ENCODE assay signal across 8 mouse cellular contexts in the genomic region with DNA sequence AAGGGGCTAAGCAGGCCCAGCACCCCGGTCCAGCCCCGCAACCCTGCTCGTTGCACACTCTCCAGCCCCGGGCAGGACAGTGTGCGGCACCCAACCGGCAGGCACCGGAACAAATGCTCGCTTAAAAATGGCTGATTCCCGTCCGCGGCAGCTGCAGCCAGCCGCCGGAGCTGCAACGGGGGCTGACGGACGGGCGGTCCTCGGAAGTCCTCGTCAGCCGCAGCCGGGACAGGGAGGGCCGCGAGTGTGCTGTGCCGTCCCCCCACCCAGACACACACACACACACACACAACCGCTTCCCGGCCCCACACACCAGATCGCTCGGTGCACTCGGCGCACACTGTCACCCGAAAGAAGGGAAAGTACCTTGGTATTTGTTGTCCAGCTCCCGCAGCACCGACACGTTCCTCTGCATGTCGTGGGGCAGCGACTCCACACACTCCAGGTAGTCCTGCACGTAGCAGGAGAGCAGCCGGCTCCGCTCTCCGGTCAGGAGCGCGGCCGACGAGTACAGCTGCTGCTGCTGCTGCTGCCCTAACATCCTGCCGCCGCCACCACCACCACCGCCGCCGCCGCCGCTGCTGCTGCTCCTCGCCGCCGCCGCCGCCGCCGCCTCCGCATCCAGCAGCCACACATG. TPM values are rescaled to one million over a fixed set of nuclear protein-coding genes. Genes with fewer than 3 reads are reported as not detected.
DNase-seq lines count a peak whose midpoint lies in the region; ATAC-seq lines count a peak whose summit lies in the region.

No protein-coding gene starts in this region.

- peak overlapping the region; percentile 90 for H3K27ac ChIP-seq in neural tube, embryonic 11.5 days (ENCODE audit: low read depth, low read length)
- H3K27ac ChIP-seq in forebrain, embryonic 12.5 days = peak overlapping the region; percentile 93
- H3K27ac ChIP-seq in liver, embryonic 12.5 days = peak overlapping the region; percentile 91
- H3K27ac ChIP-seq in stomach, embryonic 16.5 days (ENCODE audit: low read length) = peak overlapping the region; percentile 90

- peak overlapping the region; percentile 74 for H3K4me3 ChIP-seq in neural tube, embryonic 11.5 days (ENCODE audit: low read depth, low read length)
- peak overlapping the region; percentile 91 for H3K4me3 ChIP-seq in forebrain, embryonic 12.5 days (replicated peaks)
- H3K4me3 ChIP-seq in liver, embryonic 12.5 days = peak overlapping the region; percentile 94
- H3K4me3 ChIP-seq in stomach, embryonic 16.5 days (replicated peaks; ENCODE audit: low read length) = peak overlapping the region; percentile 98

- peak overlapping the region; percentile 80 for H3K9ac ChIP-seq in neural tube, embryonic 11.5 days (ENCODE audit: low read length)
- H3K9ac ChIP-seq in forebrain, embryonic 12.5 days = peak overlapping the region; percentile 85
- peak overlapping the region; percentile 94 for H3K9ac ChIP-seq in liver, embryonic 12.5 days
- peak overlapping the region; percentile 93 for H3K9ac ChIP-seq in stomach, embryonic 16.5 days (ENCODE audit: low read length)

- peak overlapping the region; percentile 72 for H3K4me2 ChIP-seq in neural tube, embryonic 11.5 days (ENCODE audit: low read depth)
- peak overlapping the region; percentile 67 for H3K4me2 ChIP-seq in forebrain, embryonic 12.5 days
- peak overlapping the region; percentile 94 for H3K4me2 ChIP-seq in liver, embryonic 12.5 days
- peak overlapping the region; percentile 69 for H3K4me2 ChIP-seq in stomach, embryonic 16.5 days (ENCODE audit: low read depth, low read length)

- no peaks in the 10 kb centered on the region for H3K9me3 ChIP-seq in neural tube, embryonic 11.5 days (ENCODE audit: control insufficient read depth, low read length)
- H3K9me3 ChIP-seq in forebrain, embryonic 12.5 days = no peaks in the 10 kb centered on the region
- no peaks in the 10 kb centered on the region for H3K9me3 ChIP-seq in liver, embryonic 12.5 days (replicated peaks)
- no peaks in the 10 kb centered on the region for H3K9me3 ChIP-seq in stomach, embryonic 16.5 days (replicated peaks; ENCODE audit: control insufficient read depth, low read length)

- H3K4me1 ChIP-seq in neural tube, embryonic 11.5 days (ENCODE audit: control insufficient read depth, insufficient read depth, low read length) = peaks cover 2% of the 10 kb centered on the region; the same call in 1 of the 2 replicates
- peaks cover 10% of the 10 kb centered on the region for H3K4me1 ChIP-seq in forebrain, embryonic 12.5 days
- H3K4me1 ChIP-seq in liver, embryonic 12.5 days = peaks cover 26% of the 10 kb centered on the region
- peaks cover 9% of the 10 kb centered on the region; the same call in 1 of the 2 replicates for H3K4me1 ChIP-seq in stomach, embryonic 16.5 days (ENCODE audit: control insufficient read depth, insufficient read depth, low read length)

- no peak for DNase-seq in cerebellum, postnatal 4 days (ENCODE audit: low spot score in 2 of 2)
- no peak for DNase-seq in neural tube, embryonic 11.5 days (ENCODE audit: low spot score)
- DNase-seq in neural tube, embryonic 10.5 days (ENCODE audit: extremely low spot score, low spot score) = no peak
- no peak for DNase-seq in thymus, adult 18-20 months

- 0 out of 2 replicates have a peak, but pooled peaks have one; percentile 4 for ATAC-seq in cerebellum, adult (ENCODE audit: insufficient number of reproducible peaks, low FRiP score, low TSS enrichment)
- peak; percentile 43 for ATAC-seq in neural tube, embryonic 11.5 days (ENCODE audit: insufficient read depth, low FRiP score, low TSS enrichment)
- peak; percentile 49; the same call in 1 of the 2 replicates for ATAC-seq in forebrain, embryonic 12.5 days (ENCODE audit: low FRiP score)
- ATAC-seq in liver, embryonic 12.5 days = peak; percentile 2
- ATAC-seq in stomach, embryonic 16.5 days (ENCODE audit: insufficient read depth, low FRiP score) = peak; percentile 3; the same call in 1 of the 2 replicates

- no peaks in the 10 kb centered on the region for H3K36me3 ChIP-seq in neural tube, embryonic 11.5 days (ENCODE audit: control insufficient read depth, insufficient read depth, low read length)
- H3K36me3 ChIP-seq in forebrain, embryonic 12.5 days (replicated peaks) = no peaks in the 10 kb centered on the region
- peaks cover 6% of the 10 kb centered on the region; the same call in 1 of the 2 replicates for H3K36me3 ChIP-seq in liver, embryonic 12.5 days
- no peaks in the 10 kb centered on the region for H3K36me3 ChIP-seq in stomach, embryonic 16.5 days (ENCODE audit: control insufficient read depth, insufficient read depth, low read length)

- 0% methylated on average over 53 of the region's 59 CpGs for WGBS in neural tube, embryonic 11.5 days
- WGBS in forebrain, embryonic 12.5 days = under 1% methylated on average over 43 of the region's 59 CpGs
- WGBS in liver, embryonic 12.5 days (ENCODE audit: insufficient replicate concordance) = under 1% methylated on average over 51 of the region's 59 CpGs
- WGBS in stomach, embryonic 16.5 days = under 1% methylated on average over 47 of the region's 59 CpGs

- no peaks in the 10 kb centered on the region for H3K27me3 ChIP-seq in neural tube, embryonic 11.5 days (ENCODE audit: control insufficient read depth, insufficient read depth, low read length)
- H3K27me3 ChIP-seq in forebrain, embryonic 12.5 days = no peaks in the 10 kb centered on the region
- no peaks in the 10 kb centered on the region for H3K27me3 ChIP-seq in liver, embryonic 12.5 days (replicated peaks)
- H3K27me3 ChIP-seq in stomach, embryonic 16.5 days (ENCODE audit: control insufficient read depth, insufficient read depth, low read length) = no peaks in the 10 kb centered on the region

RNA-seq across cellular contexts. Expression of gene Ing2, which starts 1.1 kb away (rescaled TPM):
- polyA plus RNA-seq in neural tube, embryonic 11.5 days (2014; fragmentation: Nextera tagmentation; extraction: Ambion mirVana) = 11.4 and 11.6 TPM in 2 replicates
- 12.1 and 13.7 TPM in 2 replicates for polyA plus RNA-seq in forebrain, embryonic 12.5 days (2016; fragmentation: Nextera tagmentation; extraction: Ambion mirVana)
- polyA plus RNA-seq in liver, embryonic 12.5 days (2016; fragmentation: Nextera tagmentation; extraction: Ambion mirVana) = 14.9 and 15.1 TPM in 2 replicates
- polyA plus RNA-seq in stomach, embryonic 16.5 days (2015; fragmentation: Nextera tagmentation; extraction: Ambion mirVana) = 7.6 and 9.5 TPM in 2 replicates

RNA-seq across cellular contexts. Expression of gene Cdkn2aip, which starts 39.5 kb away (rescaled TPM):
- polyA plus RNA-seq in neural tube, embryonic 11.5 days (2014; fragmentation: Nextera tagmentation; extraction: Ambion mirVana) = 42.6 and 43.6 TPM in 2 replicates
- polyA plus RNA-seq in forebrain, embryonic 12.5 days (2016; fragmentation: Nextera tagmentation; extraction: Ambion mirVana) = 41.3 and 52.8 TPM in 2 replicates
- polyA plus RNA-seq in liver, embryonic 12.5 days (2016; fragmentation: Nextera tagmentation; extraction: Ambion mirVana) = 17.1 and 18.4 TPM in 2 replicates
- 18.6 and 18.8 TPM in 2 replicates for polyA plus RNA-seq in stomach, embryonic 16.5 days (2015; fragmentation: Nextera tagmentation; extraction: Ambion mirVana)
